Comparison of ENCODE assay signal across 8 mouse cellular contexts in the genomic region with DNA sequence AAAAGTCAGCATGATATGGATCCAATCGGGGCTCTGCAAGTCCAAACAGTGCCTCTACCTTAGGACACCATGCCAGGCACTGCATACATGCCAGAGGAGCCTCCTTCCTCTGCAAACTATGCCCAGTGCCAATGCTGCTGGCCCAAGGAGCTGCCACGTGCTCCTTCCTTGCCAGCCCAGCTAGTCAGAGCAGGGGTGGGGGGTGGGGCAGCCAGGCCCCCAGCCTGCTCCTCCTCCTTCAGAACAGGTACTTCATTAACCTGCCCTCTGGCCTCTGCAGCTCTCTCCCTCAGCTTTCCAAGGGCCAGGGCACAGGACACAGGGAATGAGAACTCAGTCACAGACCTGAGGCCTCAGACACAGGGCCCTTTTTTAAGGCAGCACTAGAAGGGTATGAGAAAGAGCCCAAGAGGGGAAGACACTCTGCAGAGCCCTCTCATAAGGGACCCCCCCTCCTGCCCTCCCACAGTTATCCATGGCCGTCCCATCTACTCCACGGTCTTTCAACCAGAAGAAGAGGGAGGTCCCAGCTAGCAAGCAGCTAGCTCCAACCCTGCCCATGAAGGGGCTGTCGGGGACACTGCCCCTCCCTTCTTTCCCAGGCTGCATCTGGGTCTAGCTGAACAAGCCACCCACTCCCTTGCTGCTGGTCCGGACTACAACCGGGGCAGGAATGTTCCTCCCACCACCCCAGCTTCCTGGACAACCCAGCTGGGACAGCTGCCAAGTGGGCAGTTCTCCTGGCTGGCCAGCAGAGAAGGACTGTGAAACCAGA. TPM values are rescaled to one million over a fixed set of nuclear protein-coding genes. Genes with fewer than 3 reads are reported as not detected.
DNase-seq lines count a peak whose midpoint lies in the region; ATAC-seq and TF ChIP-seq lines count a peak whose summit lies in the region.

No protein-coding gene starts in this region.

- TF ChIP-seq CTCF in lung, embryonic 14.5 days (IDR thresholded peaks at IDR 0.05; ENCODE audit: low read depth), result peak; percentile 35; the same call in 1 of the 2 replicates

- WGBS in hindbrain, embryonic 10.5 days, result 49% methylated on average over 7 of the region's 7 CpGs
- 15% methylated on average over 7 of the region's 7 CpGs for WGBS in lung, embryonic 14.5 days

- peaks cover 22% of the 10 kb centered on the region for H3K4me1 ChIP-seq in hindbrain, embryonic 10.5 days (replicated peaks)
- peaks cover 14% of the 10 kb centered on the region for H3K4me1 ChIP-seq in lung, embryonic 14.5 days (ENCODE audit: insufficient read depth)

- H3K9ac ChIP-seq in lung, embryonic 14.5 days, result peak overlapping the region; percentile 7

- 0 out of 2 replicates have a peak, but pooled peaks cover 4% of the 10 kb centered on the region for H3K27me3 ChIP-seq in hindbrain, embryonic 10.5 days (ENCODE audit: insufficient read depth, poor library complexity, severe bottlenecking)
- H3K27me3 ChIP-seq in lung, embryonic 14.5 days (ENCODE audit: insufficient read depth, low read length), result no peaks in the 10 kb centered on the region

- no peaks in the 10 kb centered on the region for H3K9me3 ChIP-seq in hindbrain, embryonic 10.5 days
- H3K9me3 ChIP-seq in lung, embryonic 14.5 days (ENCODE audit: low read depth, low read length), result no peaks in the 10 kb centered on the region

- peak overlapping the region; percentile 51 for H3K4me2 ChIP-seq in lung, embryonic 14.5 days

- peak; percentile 98 for ATAC-seq in lung, embryonic 14.5 days (ENCODE audit: insufficient read depth)
- ATAC-seq in monocyte, adult 5-6 weeks (replicated peaks; ENCODE audit: insufficient number of reproducible peaks, low FRiP score, low TSS enrichment, poor library complexity, severe bottlenecking), result no peak

- peak; percentile 90 for DNase-seq in 3134 (ENCODE audit: extremely low read depth, insufficient read length, low spot score)
- peak; percentile 95 for DNase-seq in adrenal gland, postnatal 14 days
- peak; percentile 59 to 68 for DNase-seq in frontal cortex, postnatal 14 days (ENCODE audit: low spot score in 2 of 2)
- peak; percentile 14 for DNase-seq in hindbrain, embryonic 10.5 days (ENCODE audit: low spot score)
- peak; percentile 87 for DNase-seq in layer of hippocampus, adult 9-11 months
- peak; percentile 98 for DNase-seq in lung, embryonic 14.5 days
- DNase-seq in right cerebral cortex, postnatal 14 days, result peak; percentile 75

- H3K4me3 ChIP-seq in hindbrain, embryonic 10.5 days, result no peak overlapping the region
- peak overlapping the region; percentile 17 for H3K4me3 ChIP-seq in lung, embryonic 14.5 days (ENCODE audit: low read depth, low read length)

- H3K36me3 ChIP-seq in hindbrain, embryonic 10.5 days, result no peaks in the 10 kb centered on the region
- no peaks in the 10 kb centered on the region for H3K36me3 ChIP-seq in lung, embryonic 14.5 days (ENCODE audit: insufficient read depth)

- no peak overlapping the region for H3K27ac ChIP-seq in hindbrain, embryonic 10.5 days
- H3K27ac ChIP-seq in lung, embryonic 14.5 days (ENCODE audit: low read depth), result peak overlapping the region; percentile 88

RNA-seq across cellular contexts. Expression of a gene that starts 1.2 kb away (rescaled TPM):
- total RNA-seq in adrenal gland, postnatal 14 days (2021), result 15.1 and 81.2 TPM in 2 replicates
- 1.9 and 3.9 TPM in 2 replicates for polyA plus RNA-seq in hindbrain, embryonic 10.5 days (2016; fragmentation: Nextera tagmentation; extraction: Ambion mirVana)
- 23.6 and 25.0 TPM in 2 replicates for polyA plus RNA-seq in lung, embryonic 14.5 days (2014; fragmentation: Nextera tagmentation; extraction: Ambion mirVana)
- not detected in 3 replicates for total RNA-seq in monocyte, adult 5-6 weeks (2017)

Comparison
In these comparisons a context has a peak if more than half of its experiments do, and no peak if none do; other contexts are left out.
1. DNase-seq: peak in every context shown above with its lines; median percentile 98 in lung, embryonic 14.5 days; 95 in adrenal gland, postnatal 14 days; 90 in 3134; 87 in layer of hippocampus, adult 9-11 months; 75 in right cerebral cortex, postnatal 14 days; 64 in frontal cortex, postnatal 14 days; 14 in hindbrain, embryonic 10.5 days.
2. RNA of a gene that starts 1.2 kb away (total RNA-seq): 15.1 to 81.2 TPM in adrenal gland, postnatal 14 days; not detected in monocyte, adult 5-6 weeks; every median in the first group is over 10 times any median in the second.